Comparison of ENCODE assay signal across 26 mouse cellular contexts in the genomic region with DNA sequence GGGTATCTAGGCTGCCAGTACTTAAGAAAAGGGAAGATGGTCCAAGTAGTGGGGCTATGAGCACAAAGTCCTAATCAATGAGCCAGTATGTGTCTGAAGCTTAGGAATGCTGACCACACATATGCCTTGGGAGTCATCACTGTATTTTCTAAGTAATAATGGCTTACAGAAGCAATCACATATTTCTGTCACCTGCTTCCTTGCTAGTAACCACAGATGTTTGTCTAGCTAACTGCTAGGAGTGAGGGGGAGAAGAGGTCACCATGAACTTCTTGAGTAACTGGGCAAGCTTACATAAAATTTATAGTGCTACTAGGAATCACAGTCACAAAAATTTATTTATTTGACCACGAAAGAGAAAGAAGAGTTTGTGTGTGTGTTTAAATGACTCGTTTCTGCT. TPM values are rescaled to one million over a fixed set of nuclear protein-coding genes. Genes with fewer than 3 reads are reported as not detected.
DNase-seq lines count a peak whose midpoint lies in the region; ATAC-seq and TF ChIP-seq lines count a peak whose summit lies in the region.
"Had no signal": no experiment of that assay in that cellular context is flagged by ENCODE, and none has a peak within 500 bp of the region (broad histone marks: within the 10 kb centered on the region; RNA-seq: fewer than 3 reads in every experiment).

No protein-coding gene starts in this region.

- in situ Hi-C loops in Patski (cut with MboI; ENCODE audit: low pct_unique_long_range_greater_than_20kb), result no loop called here

- CTCF ChIA-PET in Patski (lab: Charles Lee), result no interaction called here

- peaks cover 53% of the 10 kb centered on the region for H3K79me2 ChIP-seq in C2C12 (ENCODE audit: control insufficient read depth, insufficient read depth)

- H3K36me3 ChIP-seq in kidney, postnatal 0 days (ENCODE audit: insufficient read depth, low read length), result no peaks in the 10 kb centered on the region
- no peaks in the 10 kb centered on the region for H3K36me3 ChIP-seq in C2C12 (ENCODE audit: control insufficient read depth, insufficient read depth)
- H3K36me3 ChIP-seq: forebrain, embryonic 10.5 days; heart, embryonic 12.5 days; heart, embryonic 15.5 days had no signal

- WGBS in kidney, postnatal 0 days, result 30% methylated on average over 2 of the region's 2 CpGs

- ATAC-seq in kidney, postnatal 0 days (replicated peaks; ENCODE audit: low FRiP score, low read depth), result no peak
- peak; percentile 39 for ATAC-seq in Patski
- ATAC-seq: activated CD4-positive, CD25-positive, alpha-beta regulatory T cell, adult 4 months; forebrain, embryonic 13.5 days; forebrain, postnatal 0 days; hindbrain, postnatal 0 days; inflammation-experienced regulatory T-cells, adult 6 months had no signal

- H3K4me3 ChIP-seq in kidney, postnatal 0 days (replicated peaks; ENCODE audit: low read depth, low read length), result no peak overlapping the region
- H3K4me3 ChIP-seq in C2C12 (ENCODE audit: insufficient read depth, poor library complexity, severe bottlenecking), result no peak overlapping the region
- H3K4me3 ChIP-seq: forebrain, embryonic 10.5 days; forebrain, embryonic 13.5 days; gastrocnemius, adult 2 months; heart, embryonic 12.5 days; heart, embryonic 15.5 days had no signal

- H3ac ChIP-seq in C2C12 (ENCODE audit: control insufficient read depth, insufficient read length, low read depth), result no peak overlapping the region

- no peak for TF ChIP-seq CTCF in kidney, postnatal 0 days (IDR thresholded peaks at IDR 0.05; ENCODE audit: low read depth)
- TF ChIP-seq CTCF in C2C12 (IDR thresholded peaks at IDR 0.05; ENCODE audit: control insufficient read depth, insufficient read depth, insufficient read length) (no peak), Patski (IDR thresholded peaks at IDR 0.05) (no peak)

- POLR2A ChIA-PET in Patski (lab: Charles Lee), result no interaction called here

- H3K27ac ChIP-seq in kidney, postnatal 0 days, result no peak overlapping the region
- H3K27ac ChIP-seq: forebrain, embryonic 10.5 days; forebrain, embryonic 13.5 days; gastrocnemius, adult 2 months; heart, embryonic 15.5 days; hindbrain, embryonic 14.5 days; hindbrain, postnatal 0 days had no signal

- no peak overlapping the region for H3K9ac ChIP-seq in kidney, postnatal 0 days (ENCODE audit: low read depth, low read length)
- H3K9ac ChIP-seq: forebrain, embryonic 13.5 days; forebrain, postnatal 0 days; heart, embryonic 12.5 days; heart, embryonic 15.5 days; hindbrain, embryonic 14.5 days had no signal

- no peaks in the 10 kb centered on the region for H3K9me3 ChIP-seq in kidney, postnatal 0 days (replicated peaks; ENCODE audit: low read length)
- H3K9me3 ChIP-seq: forebrain, embryonic 10.5 days; forebrain, embryonic 13.5 days; heart, embryonic 12.5 days; heart, embryonic 15.5 days had no signal

- H3K27me3 ChIP-seq in kidney, postnatal 0 days (ENCODE audit: insufficient read depth, low read length), result no peaks in the 10 kb centered on the region
- H3K27me3 ChIP-seq in C2C12 (ENCODE audit: control insufficient read depth, insufficient read depth, insufficient read length), result no peaks in the 10 kb centered on the region
- no peaks in the 10 kb centered on the region for H3K27me3 ChIP-seq in Patski
- H3K27me3 ChIP-seq: forebrain, embryonic 13.5 days; heart, embryonic 12.5 days; heart, embryonic 15.5 days had no signal

- H3K4me1 ChIP-seq in kidney, postnatal 0 days (replicated peaks; ENCODE audit: insufficient read depth, low read length), result 0 out of 2 replicates have a peak, but pooled peaks cover 11% of the 10 kb centered on the region
- H3K4me1 ChIP-seq: forebrain, embryonic 10.5 days had no signal

- peak; percentile 43 for DNase-seq in kidney, postnatal 0 days (ENCODE audit: low spot score)
- no peak for DNase-seq in kidney, postnatal 36 days
- DNase-seq in Patski (ENCODE audit: low read depth, low spot score), result no peak
- DNase-seq in thymus, postnatal 4 days, result no peak
- DNase-seq in retina, postnatal 1 day, result no peak
- no peak for DNase-seq in urinary bladder, postnatal 10 days (ENCODE audit: low spot score)
- DNase-seq: adrenal gland, adult 8-10 months; adrenal gland, postnatal 36 days; cerebellum, adult 18-20 months; cerebellum, adult 9-10 months; cerebellum, postnatal 14 days; forebrain, postnatal 0 days; gastrocnemius, adult 2 months; gastrocnemius, postnatal 14 days; heart, adult 11 months; heart, postnatal 10 days; heart, postnatal 36 days had no signal

- H3K4me2 ChIP-seq in kidney, postnatal 0 days (ENCODE audit: low read length), result no peak overlapping the region
- H3K4me2 ChIP-seq: forebrain, embryonic 13.5 days; heart, embryonic 12.5 days; heart, embryonic 15.5 days; hindbrain, embryonic 14.5 days had no signal

- peaks cover 17% of the 10 kb centered on the region for H3K79me3 ChIP-seq in C2C12 (ENCODE audit: low read depth)

TF ChIP-seq in C2C12, 6 proteins besides CTCF, POLR2A, EP300 and RAD21:
- peak; percentile 27 for TF ChIP-seq CEBPB (IDR thresholded peaks at IDR 0.05; ENCODE audit: low read depth)
- TF ChIP-seq MYOD1 (IDR thresholded peaks at IDR 0.05; ENCODE audit: control insufficient read depth, insufficient read length, low read depth), result peak; percentile 58
- peak; percentile 2 for TF ChIP-seq FOSL1 (IDR thresholded peaks at IDR 0.05; ENCODE audit: insufficient read depth, low read length, poor library complexity, severe bottlenecking)
- TF ChIP-seq MAX (IDR thresholded peaks at IDR 0.05), result peak; percentile 18
- no peak for TF ChIP-seq MYOG (IDR thresholded peaks at IDR 0.05; ENCODE audit: control insufficient read depth, extremely low read depth, insufficient read length)

RNA-seq across cellular contexts. Expression of a gene that starts 22.5 kb away (rescaled TPM):
- 27.5 and 28.9 TPM in 2 replicates for polyA plus RNA-seq in kidney, postnatal 0 days (2015; fragmentation: Nextera tagmentation; extraction: Ambion mirVana)
- polyA plus RNA-seq in C2C12 (2012; fragmentation: generic; extraction: Trizol) (12.8 TPM), Patski (2021) (46.2 TPM)

RNA-seq across cellular contexts. Expression of a gene that starts 53.6 kb away (rescaled TPM):
- 6.0 and 6.7 TPM in 2 replicates for polyA plus RNA-seq in kidney, postnatal 0 days (2015; fragmentation: Nextera tagmentation; extraction: Ambion mirVana)
- polyA plus RNA-seq in C2C12 (2012; fragmentation: generic; extraction: Trizol) (0.71 TPM), Patski (2021) (0.50 TPM)
